Mouse (Mus musculus) forebrain, embryonic 16.5 days (tissue): ENCODE data around the gene Ppp1cc. TPM values are rescaled to one million over a fixed set of nuclear protein-coding genes. Genes with fewer than 3 reads are reported as not detected.

Source experiments
- ATAC-seq: fragments of 200-750 bp; cut with Nextera tagmentation; 2 replicates; pipeline ENCODE4 v1.8.0; 2017; ENCODE audit warnings: mild to moderate bottlenecking, moderate library complexity
- H3K27ac ChIP-seq: fragments of 300-500 bp; sonication (generic); 2 replicates; pipeline ENCODE4 v1.5.1; 2014; ENCODE audit warnings: low read length, control low read depth
- H3K27me3 ChIP-seq: fragments of 300-500 bp; sonication (generic); replicated peaks from 2 replicates; pipeline ENCODE4 v1.6.1; 2014; ENCODE audit warnings: low read length; ENCODE audit not compliant: control insufficient read depth, insufficient read depth
- H3K36me3 ChIP-seq: fragments of 300-500 bp; sonication (generic); 2 replicates; pipeline ENCODE4 v1.6.1; 2014; ENCODE audit not compliant: control insufficient read depth, insufficient read depth
- H3K4me1 ChIP-seq: fragments of 300-500 bp; sonication (generic); replicated peaks from 2 replicates; pipeline ENCODE4 v1.6.1; 2014; ENCODE audit warnings: low read length; ENCODE audit not compliant: control insufficient read depth, insufficient read depth
- H3K4me2 ChIP-seq: fragments of 300-500 bp; sonication (generic); 2 replicates; pipeline ENCODE4 v1.6.1; 2014; ENCODE audit warnings: mild to moderate bottlenecking, low read length, control low read depth
- H3K4me3 ChIP-seq: fragments of 300-500 bp; sonication (generic); replicated peaks from 2 replicates; pipeline ENCODE4 v1.5.1; 2014; ENCODE audit warnings: mild to moderate bottlenecking, low read length, control low read depth
- H3K9ac ChIP-seq: fragments of 300-500 bp; sonication (generic); replicated peaks from 2 replicates; pipeline ENCODE4 v1.6.1; 2014; ENCODE audit warnings: low read depth, low read length, control low read depth
- H3K9me3 ChIP-seq: fragments of 300-500 bp; sonication (generic); 2 replicates; pipeline ENCODE4 v1.6.1; 2016; ENCODE audit warnings: low read length; ENCODE audit not compliant: control insufficient read depth
- WGBS: fragments of 180-500 bp; shearing (Covaris S2); extraction: QIAGEN DNeasy Blood & Tissue Kit; methylation state at CpG from one replicate; pipeline ENCODE4 v1.1.7; 2014; 5-methylcytosine and 5-hydroxymethylcytosine counted together
- polyA plus RNA-seq: library from polyadenylated mRNA; unstranded; fragments of >200 nt; fragmentation: Nextera tagmentation; extraction: Ambion mirVana; gene quantifications from 2 replicates; pipeline ENCODE4 v1.2.1, GENCODE M21; 2015

Ppp1cc gene
- polyA plus RNA-seq, result 252 and 264 TPM in 2 replicates

DNA sequence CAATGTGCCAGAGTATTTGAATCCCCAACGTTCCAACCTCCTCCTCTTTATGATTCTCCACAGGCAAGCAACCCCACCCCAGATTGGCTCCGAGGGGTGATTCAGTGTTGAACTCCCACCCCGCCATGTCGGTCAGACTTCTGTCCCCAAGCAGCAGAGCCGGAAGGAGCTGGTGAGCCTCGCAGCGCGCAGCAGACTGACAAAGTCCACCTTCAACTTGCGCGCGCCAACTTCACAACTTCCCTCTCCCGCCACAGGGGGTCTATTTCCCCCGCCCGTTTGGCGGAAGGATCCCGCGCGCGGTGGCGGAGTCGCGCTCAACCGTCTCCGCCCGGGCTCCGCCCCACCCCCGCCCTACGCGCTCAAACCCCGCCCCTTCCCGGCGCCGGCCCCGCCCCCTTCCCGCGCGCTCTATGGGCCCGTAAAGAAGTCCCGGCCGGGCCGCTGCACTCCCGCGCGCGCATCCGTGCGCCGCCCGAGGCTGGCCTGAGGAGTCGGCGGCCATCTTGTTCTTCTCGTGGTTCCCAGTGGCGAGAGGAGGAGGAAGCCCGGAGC, at the start of gene Ppp1cc:
Ppp1cc (plus strand) TSS at position 452 of the 555 bp plus-strand sequence.
- ATAC-seq, result peak; percentile 95
- Histone ChIP-seq H3K27ac (peak within 1 kb of the TSS; percentile 83), H3K4me2 (peak within 1 kb of the TSS; percentile 91), H3K9me3 (no peaks in the 10 kb centered on the region), H3K9ac (peak within 1 kb of the TSS; percentile 89), H3K4me1 (peaks cover 42% of the 10 kb centered on the region), H3K36me3 (peaks cover 3% of the 10 kb centered on the region; the same call in 1 of the 2 replicates), H3K27me3 (no peaks in the 10 kb centered on the region), H3K4me3 (peak within 1 kb of the TSS; percentile 99)
- WGBS, result under 1% methylated on average over 50 of the region's 54 CpGs

DNA sequence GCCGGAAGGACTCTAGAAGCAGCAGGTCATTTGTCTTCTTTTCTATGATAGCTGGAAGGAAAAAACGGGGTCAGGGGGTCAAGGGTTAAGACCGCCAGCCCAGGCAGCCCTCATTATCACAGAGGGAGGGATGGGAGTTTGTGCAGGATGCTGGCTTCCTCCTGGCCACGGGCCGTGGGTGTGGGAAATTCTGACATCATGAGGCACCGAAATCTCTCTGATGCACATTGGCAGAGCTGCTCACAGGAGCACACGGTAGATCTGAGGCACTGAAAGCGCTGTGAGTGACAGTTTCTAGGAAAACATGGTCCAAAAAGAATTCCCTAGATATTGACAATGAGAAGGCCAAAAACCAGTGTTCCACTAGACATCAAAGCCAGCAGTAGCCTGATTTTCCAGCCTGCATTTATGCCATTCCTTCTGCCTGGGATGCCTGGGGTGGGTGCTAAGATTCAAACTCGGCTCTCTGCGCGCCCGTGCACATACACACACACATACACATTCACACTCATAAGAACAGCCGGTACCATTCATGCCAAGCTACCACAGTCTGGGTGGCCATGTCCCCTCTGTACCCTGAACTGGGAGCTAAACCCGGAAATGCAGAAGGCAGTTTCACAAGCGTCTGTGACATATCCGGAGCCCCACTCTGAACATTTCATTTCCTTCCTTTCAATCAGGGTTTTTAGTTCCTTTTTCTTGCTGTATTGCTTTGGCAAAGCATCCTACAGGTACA, 48.6 kb upstream of the Ppp1cc start:
- Histone ChIP-seq H3K4me2 (no peak overlapping the region), H3K9ac (no peak overlapping the region), H3K27me3 (no peaks in the 10 kb centered on the region), H3K4me1 (no peaks in the 10 kb centered on the region), H3K9me3 (no peaks in the 10 kb centered on the region), H3K36me3 (no peaks in the 10 kb centered on the region), H3K4me3 (no peak overlapping the region), H3K27ac (no peak overlapping the region)
- ATAC-seq, result no peak
- 59% methylated on average over 16 of the region's 16 CpGs for WGBS

DNA sequence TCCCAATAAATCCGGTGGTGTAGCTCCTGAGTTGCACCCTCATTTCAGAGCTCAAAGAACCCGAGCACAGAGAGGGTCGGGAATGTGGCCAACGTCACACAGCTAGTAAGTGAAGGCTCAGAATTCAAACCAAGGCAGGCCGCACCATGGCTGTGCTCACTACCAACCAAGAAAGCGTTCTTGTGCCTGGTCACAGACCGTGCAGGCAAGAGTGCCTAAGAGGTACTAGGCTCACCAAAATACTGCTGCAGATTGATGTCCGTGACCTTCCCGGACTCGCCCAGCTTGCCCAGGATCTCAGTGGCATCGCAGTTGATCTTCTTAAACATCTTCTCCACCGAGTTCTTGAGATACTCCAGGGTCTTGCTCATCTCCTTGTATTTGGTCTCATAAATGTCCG, 47.5 kb upstream of the Ppp1cc start:
- no peaks in the 10 kb centered on the region for H3K36me3 ChIP-seq
- no peak overlapping the region for H3K4me3 ChIP-seq
- H3K9me3 ChIP-seq, result no peaks in the 10 kb centered on the region
- no peak overlapping the region for H3K4me2 ChIP-seq
- WGBS, result 91% methylated on average over 13 of the region's 13 CpGs
- no peaks in the 10 kb centered on the region for H3K4me1 ChIP-seq
- no peak overlapping the region for H3K27ac ChIP-seq
- no peak overlapping the region for H3K9ac ChIP-seq
- ATAC-seq, result no peak
- no peaks in the 10 kb centered on the region for H3K27me3 ChIP-seq

DNA sequence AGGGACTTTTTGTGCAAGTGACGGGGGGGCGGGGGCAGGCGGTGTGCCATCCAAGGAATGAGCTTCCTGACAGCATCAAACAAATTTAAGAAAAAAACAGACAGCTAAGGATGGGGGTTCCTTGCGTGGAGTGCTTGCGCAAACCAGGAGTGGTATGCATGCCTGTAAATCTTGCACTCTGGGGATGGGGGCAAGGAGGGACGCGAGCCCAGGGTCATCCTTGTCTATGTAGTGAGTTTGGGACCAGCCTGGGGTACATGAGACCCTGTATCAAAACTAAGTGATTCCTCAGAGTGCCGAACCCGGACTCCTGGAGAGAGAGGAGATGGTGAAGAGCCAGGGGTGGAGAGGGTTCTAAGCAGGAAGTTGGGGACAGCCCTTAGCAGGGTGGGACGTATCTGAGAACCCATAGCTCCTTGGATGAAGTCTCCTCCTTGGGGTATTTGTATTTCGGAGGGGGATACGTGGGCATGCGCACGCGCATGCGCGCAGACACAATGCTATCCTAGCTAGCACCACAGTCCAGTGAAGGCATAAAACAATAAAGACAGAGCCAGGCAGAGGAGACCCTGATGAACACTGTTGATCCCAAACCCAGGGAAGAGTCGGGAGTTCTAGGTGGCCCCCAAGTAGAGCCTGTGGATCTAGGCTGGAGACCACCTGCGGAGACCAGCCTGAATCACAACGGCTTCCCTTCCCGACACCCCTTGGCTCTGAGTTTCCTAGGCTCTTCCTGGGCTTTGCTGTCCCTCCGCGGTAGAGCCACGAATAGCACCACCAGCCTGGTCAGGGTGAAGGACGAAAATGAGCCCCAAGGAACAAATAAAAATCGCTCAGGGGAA, 46.8 kb upstream of the Ppp1cc start:
- Histone ChIP-seq H3K36me3 (no peaks in the 10 kb centered on the region), H3K4me3 (0 out of 2 replicates have a peak overlapping the region, but pooled peaks have one; percentile 3), H3K27ac (no peak overlapping the region), H3K27me3 (no peaks in the 10 kb centered on the region), H3K4me2 (peak overlapping the region; percentile 25), H3K9ac (0 out of 2 replicates have a peak overlapping the region, but pooled peaks have one; percentile 17), H3K9me3 (no peaks in the 10 kb centered on the region), H3K4me1 (no peaks in the 10 kb centered on the region)
- 70% methylated on average over 26 of the region's 26 CpGs for WGBS
- no peak for ATAC-seq

DNA sequence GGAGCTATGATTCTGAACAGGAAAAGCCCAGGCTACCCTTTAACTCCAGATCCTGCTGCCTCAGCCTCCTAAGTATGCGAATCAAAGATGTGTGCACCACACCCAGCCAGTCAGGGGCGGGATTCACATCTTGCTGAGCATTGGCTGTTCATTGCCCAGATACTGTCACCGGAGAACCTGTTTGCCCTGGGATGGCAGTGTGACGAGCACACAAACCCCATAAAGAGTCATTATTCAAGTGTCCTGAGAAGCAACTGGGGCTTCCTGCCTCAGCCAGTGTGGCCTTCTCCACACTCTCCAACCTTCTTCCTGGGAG, 46.2 kb upstream of the Ppp1cc start:
- Histone ChIP-seq H3K27me3 (no peaks in the 10 kb centered on the region), H3K4me3 (no peak overlapping the region), H3K36me3 (no peaks in the 10 kb centered on the region), H3K4me2 (no peak overlapping the region), H3K27ac (no peak overlapping the region), H3K9me3 (no peaks in the 10 kb centered on the region), H3K9ac (0 out of 2 replicates have a peak overlapping the region, but pooled peaks have one; percentile 17), H3K4me1 (no peaks in the 10 kb centered on the region)
- 55% methylated on average over 4 of the region's 4 CpGs for WGBS
- ATAC-seq, result no peak

DNA sequence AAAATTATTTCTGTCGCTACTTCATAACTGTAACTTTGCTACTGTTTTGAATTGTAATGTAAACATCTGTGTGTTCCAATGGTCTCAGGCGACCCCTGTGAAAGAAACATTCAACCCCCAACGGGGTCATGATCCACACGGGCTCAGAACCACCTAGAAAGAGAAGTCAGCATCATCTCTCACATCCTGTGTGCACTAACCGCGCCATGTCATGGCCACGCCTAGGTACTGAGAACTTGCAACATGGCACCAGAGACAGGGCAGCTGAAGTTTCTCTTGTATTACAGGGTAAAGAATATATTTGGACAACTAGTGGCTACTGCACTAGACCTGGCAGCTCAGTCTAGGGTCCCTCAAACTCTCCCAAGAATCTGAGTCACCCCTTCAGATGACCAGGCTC, 44.6 kb upstream of the Ppp1cc start:
- Histone ChIP-seq H3K9ac (no peak overlapping the region), H3K4me2 (no peak overlapping the region), H3K27me3 (no peaks in the 10 kb centered on the region), H3K27ac (no peak overlapping the region), H3K9me3 (no peaks in the 10 kb centered on the region), H3K4me1 (no peaks in the 10 kb centered on the region), H3K4me3 (no peak overlapping the region), H3K36me3 (no peaks in the 10 kb centered on the region)
- WGBS, result 86% methylated on average over 7 of the region's 7 CpGs
- ATAC-seq, result no peak

DNA sequence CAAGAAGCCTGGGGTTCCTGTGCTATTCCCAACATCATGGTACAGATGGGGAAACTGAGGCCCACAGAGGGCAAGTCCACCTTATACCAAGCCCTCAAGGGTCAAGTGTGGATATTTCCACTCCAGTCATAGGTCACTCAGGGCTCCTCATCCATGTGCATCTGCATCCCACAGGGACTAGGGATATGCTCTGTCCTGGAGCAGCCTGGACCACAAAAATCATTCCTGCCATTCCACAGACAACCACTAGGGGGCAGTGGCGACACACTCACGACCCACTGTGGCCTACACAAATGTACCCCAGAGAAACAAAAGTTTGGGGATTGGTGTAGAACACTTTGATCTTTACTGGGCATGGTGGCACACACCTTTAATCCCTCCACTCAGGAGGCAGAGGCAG, 43.9 kb upstream of the Ppp1cc start:
- no peaks in the 10 kb centered on the region for H3K36me3 ChIP-seq
- no peaks in the 10 kb centered on the region for H3K4me1 ChIP-seq
- no peak overlapping the region for H3K4me3 ChIP-seq
- no peak overlapping the region for H3K27ac ChIP-seq
- H3K9ac ChIP-seq, result no peak overlapping the region
- no peak overlapping the region for H3K4me2 ChIP-seq
- no peaks in the 10 kb centered on the region for H3K27me3 ChIP-seq
- H3K9me3 ChIP-seq, result no peaks in the 10 kb centered on the region
- no peak for ATAC-seq
- WGBS, result 6% methylated on average over 2 of the region's 2 CpGs

DNA sequence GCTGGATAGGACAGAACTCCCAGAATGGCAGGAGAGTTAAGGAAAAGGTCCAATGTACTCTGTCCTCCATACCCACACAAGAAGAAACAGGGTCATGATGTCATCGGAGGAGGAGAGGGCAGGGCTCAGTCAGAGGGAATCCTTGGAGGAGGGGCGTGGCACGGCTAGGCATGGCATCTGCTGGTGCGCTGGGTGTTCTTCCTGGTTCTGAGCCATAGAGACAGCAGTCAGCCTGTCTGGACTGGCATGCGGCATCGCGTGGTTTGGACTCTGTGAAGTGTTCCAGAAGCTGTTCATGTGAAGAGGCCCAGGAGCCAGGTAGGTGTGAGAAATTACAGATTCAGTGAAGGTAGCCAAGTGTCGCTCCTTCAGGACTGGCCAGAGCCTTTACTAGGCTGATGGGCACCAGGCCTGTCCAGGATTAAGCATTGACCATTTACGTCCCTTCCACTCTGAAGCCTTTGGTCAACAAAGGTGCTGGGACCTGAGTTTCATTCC, 42.8 kb upstream of the Ppp1cc start:
- Histone ChIP-seq H3K9me3 (no peaks in the 10 kb centered on the region), H3K27me3 (no peaks in the 10 kb centered on the region), H3K9ac (no peak overlapping the region), H3K36me3 (no peaks in the 10 kb centered on the region), H3K27ac (no peak overlapping the region), H3K4me3 (no peak overlapping the region), H3K4me2 (no peak overlapping the region), H3K4me1 (no peaks in the 10 kb centered on the region)
- ATAC-seq, result no peak
- 93% methylated on average over 9 of the region's 9 CpGs for WGBS

DNA sequence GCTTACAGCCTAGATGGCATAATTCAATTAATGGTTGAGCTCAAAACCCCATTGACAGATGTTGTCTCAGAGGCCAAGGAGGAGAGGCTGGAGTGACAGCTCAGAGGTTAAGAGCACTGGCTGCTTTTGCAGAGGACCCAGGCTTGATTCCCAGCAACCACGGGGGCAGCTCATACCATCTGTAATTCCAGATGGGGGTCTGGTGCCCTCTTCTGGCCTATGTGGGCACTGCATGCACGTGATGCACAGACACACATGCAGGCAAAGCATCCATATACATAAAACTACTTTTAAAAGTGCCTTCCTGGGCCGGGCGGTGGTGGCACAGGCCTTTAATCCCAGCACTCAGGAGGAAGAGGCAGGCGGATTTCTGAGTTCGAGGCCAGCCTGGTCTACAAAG, 41.8 kb upstream of the Ppp1cc start:
- Histone ChIP-seq H3K9ac (no peak overlapping the region), H3K27ac (no peak overlapping the region), H3K9me3 (no peaks in the 10 kb centered on the region), H3K4me1 (no peaks in the 10 kb centered on the region), H3K4me3 (no peak overlapping the region), H3K4me2 (no peak overlapping the region), H3K36me3 (no peaks in the 10 kb centered on the region), H3K27me3 (no peaks in the 10 kb centered on the region)
- WGBS, result 90% methylated on average over 6 of the region's 6 CpGs
- ATAC-seq, result no peak
